Mouse (Mus musculus) ES-Bruce4 (cell line): ENCODE data around the gene Spint3.

Experiments
- CTCF ChIP-seq: IDR thresholded peaks from one replicate; pipeline ENCODE4 v1.8.1; 2011; ENCODE audit warnings: low read depth, low read length
- EP300 ChIP-seq: IDR thresholded peaks from 2 replicates; pipeline ENCODE4 v1.6.1; 2011; ENCODE audit warnings: low read depth, low read length; ENCODE audit not compliant: insufficient read depth
- POLR2A ChIP-seq: IDR thresholded peaks from one replicate; pipeline ENCODE4 v1.8.1; 2011; ENCODE audit warnings: low read length; ENCODE audit not compliant: insufficient read depth

DNA sequence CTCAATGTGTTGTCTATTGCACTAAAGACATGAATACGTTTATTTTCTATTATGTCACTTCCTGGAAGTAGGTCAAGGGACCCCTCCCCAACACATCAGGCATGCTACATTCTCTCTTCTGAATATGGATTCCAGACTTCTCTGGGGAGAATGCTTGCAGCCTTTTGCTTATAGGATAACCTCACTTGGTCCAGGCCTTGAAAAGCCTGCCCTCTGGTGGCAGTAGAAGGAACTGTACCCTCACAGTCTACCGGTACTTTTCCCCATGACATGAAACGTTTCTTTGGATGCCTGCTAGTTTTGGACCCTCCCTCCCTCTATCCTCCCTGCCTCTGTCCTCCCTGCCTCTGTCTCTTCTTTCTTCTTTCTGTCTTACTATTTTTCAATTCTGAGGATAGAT is 42.1 kb downstream of the Spint3 start:
- no peak for TF ChIP-seq EP300
- TF ChIP-seq POLR2A = no peak
- peak; percentile 46 for TF ChIP-seq CTCF
